Mouse (Mus musculus): ENCODE measurements around the gene Ndufb5.

DNA sequence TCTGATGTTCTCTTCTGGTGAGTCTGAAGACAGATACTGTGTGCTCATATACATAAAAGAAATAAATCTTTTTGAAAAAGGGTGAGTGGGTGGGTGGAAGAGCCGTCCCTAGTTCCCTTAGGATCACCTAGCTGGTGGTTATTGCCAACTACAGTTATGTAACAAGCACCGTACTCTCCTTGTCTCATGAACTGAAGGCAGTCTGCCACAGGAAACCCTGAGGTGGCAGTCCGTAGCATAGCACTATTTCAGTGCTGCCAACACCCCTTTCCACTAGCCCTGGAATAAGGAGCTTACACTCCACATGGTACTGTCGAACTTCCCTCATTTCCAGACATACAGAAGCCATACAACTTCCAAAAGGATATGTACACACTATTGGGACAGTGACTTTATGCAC is 8.9 kb upstream of the Ndufb5 start:
- TF ChIP-seq CTCF (IDR thresholded peaks at IDR 0.05; ENCODE audit: borderline replicate concordance, extremely low read depth, insufficient read depth, insufficient read length), result no peak
- TF ChIP-seq POLR2A (IDR thresholded peaks at IDR 0.05; ENCODE audit: borderline replicate concordance, extremely low read depth, insufficient read depth, insufficient read length, poor library complexity, severe bottlenecking), result no peak

Data from brain, embryonic 14.5 days (tissue).